Mouse (Mus musculus): ENCODE measurements around the gene Igfbp1.

Igfbp1 gene

GRCm38 (mm10) chr11:7197491-7197941 lies at the start of gene Igfbp1:
Gene Igfbp1 (plus strand): TSS chr11:7197782.
- no peak for DNase-seq (ENCODE audit: low spot score)

- no peak for DNase-seq (ENCODE audit: low spot score)
Observed at GRCm38 (mm10) chr11:7147945-7148344, 49.6 kb upstream of the Igfbp1 start.

- no peak for DNase-seq (ENCODE audit: low spot score)
Observed at GRCm38 (mm10) chr11:7149471-7149870, 48.1 kb upstream of the Igfbp1 start.

- no peak for DNase-seq (ENCODE audit: low spot score)
Observed at GRCm38 (mm10) chr11:7150511-7150910, 47.1 kb upstream of the Igfbp1 start.

- no peak for DNase-seq (ENCODE audit: low spot score)
Observed at GRCm38 (mm10) chr11:7152371-7152770, 45.2 kb upstream of the Igfbp1 start.

- no peak for DNase-seq (ENCODE audit: low spot score)
Observed at GRCm38 (mm10) chr11:7153081-7153480, 44.5 kb upstream of the Igfbp1 start.

- DNase-seq (ENCODE audit: low spot score): no peak
Observed at GRCm38 (mm10) chr11:7156427-7156826, 41.2 kb upstream of the Igfbp1 start.

GRCm38 (mm10) chr11:7158196-7158595 lies 39.4 kb upstream of the Igfbp1 start:
- no peak for DNase-seq (ENCODE audit: low spot score)

GRCm38 (mm10) chr11:7160146-7160545 lies 37.4 kb upstream of the Igfbp1 start:
- DNase-seq (ENCODE audit: low spot score): no peak

GRCm38 (mm10) chr11:7160637-7161101 lies 36.9 kb upstream of the Igfbp1 start:
- no peak for DNase-seq (ENCODE audit: low spot score)

- DNase-seq (ENCODE audit: low spot score): no peak
Observed at GRCm38 (mm10) chr11:7161502-7162174, 35.9 kb upstream of the Igfbp1 start.

GRCm38 (mm10) chr11:7164416-7164815 lies 33.2 kb upstream of the Igfbp1 start:
- DNase-seq (ENCODE audit: low spot score): no peak

- no peak for DNase-seq (ENCODE audit: low spot score)
Observed at GRCm38 (mm10) chr11:7169645-7170044, 27.9 kb upstream of the Igfbp1 start.

GRCm38 (mm10) chr11:7173664-7174063 lies 23.9 kb upstream of the Igfbp1 start:
- no peak for DNase-seq (ENCODE audit: low spot score)

- DNase-seq (ENCODE audit: low spot score): no peak
Observed at GRCm38 (mm10) chr11:7178724-7179123, 18.9 kb upstream of the Igfbp1 start.

- no peak for DNase-seq (ENCODE audit: low spot score)
Observed at GRCm38 (mm10) chr11:7179276-7179675, 18.3 kb upstream of the Igfbp1 start.

GRCm38 (mm10) chr11:7182409-7183042 lies 15.1 kb upstream of the Igfbp1 start:
- no peak for DNase-seq (ENCODE audit: low spot score)

- DNase-seq (ENCODE audit: low spot score): no peak
Observed at GRCm38 (mm10) chr11:7184420-7184819, 13.2 kb upstream of the Igfbp1 start.

- DNase-seq (ENCODE audit: low spot score): no peak
Observed at GRCm38 (mm10) chr11:7187472-7187871, 10.1 kb upstream of the Igfbp1 start.

GRCm38 (mm10) chr11:7188469-7188868 lies 9.1 kb upstream of the Igfbp1 start, which contains the start of gene Gm11985:
Gene Gm11985 (minus strand): TSS chr11:7188569.
- no peak for DNase-seq (ENCODE audit: low spot score)

- DNase-seq (ENCODE audit: low spot score): no peak
Observed at GRCm38 (mm10) chr11:7192710-7193109, 4.9 kb upstream of the Igfbp1 start.

GRCm38 (mm10) chr11:7193134-7193533 lies 4.4 kb upstream of the Igfbp1 start:
- DNase-seq (ENCODE audit: low spot score): no peak
